Mouse (Mus musculus) stomach, embryonic 15.5 days (tissue): ENCODE data around the gene Fbln2. TPM values are rescaled to one million over a fixed set of nuclear protein-coding genes. Genes with fewer than 3 reads are reported as not detected.

Source experiments
- ATAC-seq: fragments of 200-750 bp; cut with Nextera tagmentation; 2 replicates; pipeline ENCODE4 v1.8.0; 2017; ENCODE audit warnings: low read depth, moderate number of reproducible peaks, moderate TSS enrichment; ENCODE audit not compliant: insufficient read depth, low FRiP score
- H3K27ac ChIP-seq: fragments of 300-500 bp; sonication (generic); 2 replicates; pipeline ENCODE4 v1.5.1; 2015; ENCODE audit warnings: mild to moderate bottlenecking, inconsistent platforms
- H3K27me3 ChIP-seq: fragments of 300-500 bp; sonication (generic); replicated peaks from 2 replicates; pipeline ENCODE4 v1.6.1; 2015; ENCODE audit warnings: inconsistent platforms
- H3K36me3 ChIP-seq: fragments of 300-500 bp; sonication (generic); 2 replicates; pipeline ENCODE4 v1.6.1; 2015; ENCODE audit warnings: inconsistent platforms
- H3K4me1 ChIP-seq: fragments of 300-500 bp; sonication (generic); 2 replicates; pipeline ENCODE4 v1.6.1; 2015; ENCODE audit warnings: inconsistent platforms
- H3K4me2 ChIP-seq: fragments of 300-500 bp; sonication (generic); 2 replicates; pipeline ENCODE4 v1.6.1; 2015; ENCODE audit warnings: mild to moderate bottlenecking, inconsistent platforms
- H3K4me3 ChIP-seq: fragments of 300-500 bp; sonication (generic); replicated peaks from 2 replicates; pipeline ENCODE4 v1.5.1; 2015; ENCODE audit warnings: inconsistent platforms
- H3K9ac ChIP-seq: fragments of 300-500 bp; sonication (generic); 2 replicates; pipeline ENCODE4 v1.6.1; 2015; ENCODE audit warnings: inconsistent platforms
- H3K9me3 ChIP-seq: fragments of 300-500 bp; sonication (generic); 2 replicates; pipeline ENCODE4 v1.6.1; 2016; ENCODE audit warnings: inconsistent platforms
- WGBS: fragments of 180-500 bp; shearing (Covaris S2); methylation state at CpG from one replicate; pipeline ENCODE4 v1.1.7; 2015; 5-methylcytosine and 5-hydroxymethylcytosine counted together
- polyA plus RNA-seq: library from polyadenylated mRNA; unstranded; fragments of >200 nt; fragmentation: Nextera tagmentation; extraction: Ambion mirVana; gene quantifications from 2 replicates; pipeline ENCODE4 v1.2.1, GENCODE M21; 2015

The Fbln2 gene
- polyA plus RNA-seq, 1 experiment from 2014 or later: 58.1 TPM

GRCm38 (mm10) chr6:91198456-91198855, 13.8 kb upstream of the Fbln2 start:
- H3K9ac ChIP-seq: no peak overlapping the region
- H3K9me3 ChIP-seq: no peaks in the 10 kb centered on the region
- 57% methylated on average over 2 of the region's 2 CpGs for WGBS
- H3K36me3 ChIP-seq: no peaks in the 10 kb centered on the region
- no peak overlapping the region for H3K4me2 ChIP-seq
- no peak overlapping the region for H3K27ac ChIP-seq
- ATAC-seq: no peak; the same call in 1 of the 2 replicates
- H3K4me3 ChIP-seq: no peak overlapping the region
- peaks cover 5% of the 10 kb centered on the region; the same call in 1 of the 2 replicates for H3K27me3 ChIP-seq
- H3K4me1 ChIP-seq: peaks cover 10% of the 10 kb centered on the region

- Histone ChIP-seq H3K27me3 (peaks cover 5% of the 10 kb centered on the region; the same call in 1 of the 2 replicates), H3K27ac (no peak overlapping the region), H3K4me3 (no peak overlapping the region), H3K4me1 (peaks cover 10% of the 10 kb centered on the region), H3K9me3 (no peaks in the 10 kb centered on the region), H3K36me3 (no peaks in the 10 kb centered on the region), H3K9ac (no peak overlapping the region), H3K4me2 (no peak overlapping the region)
- peak; percentile 47; the same call in 1 of the 2 replicates for ATAC-seq
- whole genome bisulfite sequencing: 46% methylated on average over 8 of the region's 8 CpGs
These were observed 11.6 kb upstream of the Fbln2 start for GRCm38 (mm10) chr6:91200429-91201188.

- Histone ChIP-seq H3K27me3 (peaks cover 5% of the 10 kb centered on the region), H3K4me2 (no peak overlapping the region), H3K9ac (no peak overlapping the region), H3K27ac (no peak overlapping the region), H3K4me1 (peaks cover 10% of the 10 kb centered on the region), H3K9me3 (no peaks in the 10 kb centered on the region), H3K4me3 (no peak overlapping the region), H3K36me3 (no peaks in the 10 kb centered on the region)
- ATAC-seq: no peak
- 66% methylated on average over 8 of the region's 8 CpGs for WGBS
These were observed 10.3 kb upstream of the Fbln2 start for GRCm38 (mm10) chr6:91201881-91202341.

- no peak for ATAC-seq
- H3K4me3 ChIP-seq: no peak overlapping the region
- no peaks in the 10 kb centered on the region; the same call in 1 of the 2 replicates for H3K27me3 ChIP-seq
- H3K4me1 ChIP-seq: peaks cover 10% of the 10 kb centered on the region
- H3K9ac ChIP-seq: no peak overlapping the region; the same call in 1 of the 2 replicates
- no peak overlapping the region for H3K4me2 ChIP-seq
- WGBS: 69% methylated on average over 4 of the region's 4 CpGs
- H3K9me3 ChIP-seq: no peaks in the 10 kb centered on the region
- H3K27ac ChIP-seq: no peak overlapping the region
- no peaks in the 10 kb centered on the region for H3K36me3 ChIP-seq
These were observed 9.7 kb upstream of the Fbln2 start for GRCm38 (mm10) chr6:91202571-91202970.

- 55% methylated on average over 3 of the region's 3 CpGs for WGBS
These were observed 6.9 kb upstream of the Fbln2 start for GRCm38 (mm10) chr6:91205346-91205745.

GRCm38 (mm10) chr6:91205791-91206190, 6.5 kb upstream of the Fbln2 start:
- 68% methylated on average over 5 of the region's 5 CpGs for WGBS
- Histone ChIP-seq H3K4me3 (no peak overlapping the region), H3K36me3 (no peaks in the 10 kb centered on the region), H3K4me1 (peaks cover 6% of the 10 kb centered on the region), H3K27me3 (no peaks in the 10 kb centered on the region; the same call in 1 of the 2 replicates), H3K9me3 (no peaks in the 10 kb centered on the region), H3K4me2 (no peak overlapping the region), H3K27ac (no peak overlapping the region; the same call in 1 of the 2 replicates), H3K9ac (no peak overlapping the region)
- ATAC-seq: no peak

More at GRCm38 (mm10) chr6:91205346-91205745, 6.9 kb upstream of the Fbln2 start:
- peaks cover 10% of the 10 kb centered on the region for H3K4me1 ChIP-seq
- no peaks in the 10 kb centered on the region; the same call in 1 of the 2 replicates for H3K27me3 ChIP-seq
- no peak overlapping the region for H3K4me2 ChIP-seq
- H3K27ac ChIP-seq: no peak overlapping the region
- ATAC-seq: no peak
- no peaks in the 10 kb centered on the region for H3K36me3 ChIP-seq
- H3K9me3 ChIP-seq: no peaks in the 10 kb centered on the region
- no peak overlapping the region for H3K9ac ChIP-seq
- H3K4me3 ChIP-seq: no peak overlapping the region

- Histone ChIP-seq H3K27ac (no peak overlapping the region), H3K4me3 (no peak overlapping the region)
These were observed 4.8 kb upstream of the Fbln2 start for GRCm38 (mm10) chr6:91207491-91207890.

GRCm38 (mm10) chr6:91209780-91210179, 2.5 kb upstream of the Fbln2 start:
- H3K27me3 ChIP-seq: peaks cover 4% of the 10 kb centered on the region; the same call in 1 of the 2 replicates
- 18% methylated on average over 2 of the region's 2 CpGs for WGBS
- no peaks in the 10 kb centered on the region for H3K9me3 ChIP-seq
- ATAC-seq: no peak
- no peak overlapping the region for H3K27ac ChIP-seq
- no peak overlapping the region for H3K4me3 ChIP-seq
- peaks cover 6% of the 10 kb centered on the region for H3K4me1 ChIP-seq
- no peak overlapping the region for H3K9ac ChIP-seq
- H3K4me2 ChIP-seq: no peak overlapping the region
- no peaks in the 10 kb centered on the region for H3K36me3 ChIP-seq

More at GRCm38 (mm10) chr6:91207491-91207890, 4.8 kb upstream of the Fbln2 start:
- no peaks in the 10 kb centered on the region for H3K9me3 ChIP-seq
- peaks cover 2% of the 10 kb centered on the region for H3K4me1 ChIP-seq
- H3K9ac ChIP-seq: no peak overlapping the region
- no peaks in the 10 kb centered on the region; the same call in 1 of the 2 replicates for H3K27me3 ChIP-seq
- no peaks in the 10 kb centered on the region for H3K36me3 ChIP-seq
- H3K4me2 ChIP-seq: no peak overlapping the region
- WGBS: 67% methylated on average over 3 of the region's 3 CpGs
- no peak for ATAC-seq

- H3K4me3 ChIP-seq: no peak overlapping the region
- no peak overlapping the region for H3K4me2 ChIP-seq
- WGBS: 28% methylated on average over 3 of the region's 3 CpGs
- no peaks in the 10 kb centered on the region for H3K36me3 ChIP-seq
- no peak overlapping the region for H3K27ac ChIP-seq
- H3K9ac ChIP-seq: no peak overlapping the region
- ATAC-seq: no peak; the same call in 1 of the 2 replicates
- H3K9me3 ChIP-seq: no peaks in the 10 kb centered on the region
- peaks cover 6% of the 10 kb centered on the region for H3K4me1 ChIP-seq
- H3K27me3 ChIP-seq: peaks cover 4% of the 10 kb centered on the region; the same call in 1 of the 2 replicates
These were observed 1.4 kb upstream of the Fbln2 start for GRCm38 (mm10) chr6:91210852-91211251.

- peak; percentile 58; the same call in 1 of the 2 replicates for ATAC-seq
- H3K4me1 ChIP-seq: peaks cover 6% of the 10 kb centered on the region
- 2% methylated on average over 29 of the region's 29 CpGs for WGBS
These were observed 316 bp downstream of the Fbln2 start for GRCm38 (mm10) chr6:91212571-91212970.

GRCm38 (mm10) chr6:91213287-91214218, 1.3 kb downstream of the Fbln2 start:
- Histone ChIP-seq H3K4me3 (peak overlapping the region; percentile 37; the same call in 1 of the 2 replicates), H3K4me1 (peaks cover 6% of the 10 kb centered on the region), H3K9me3 (no peaks in the 10 kb centered on the region), H3K27me3 (0 out of 2 replicates have a peak, but pooled peaks cover 4% of the 10 kb centered on the region), H3K36me3 (no peaks in the 10 kb centered on the region), H3K9ac (no peak overlapping the region), H3K27ac (no peak overlapping the region), H3K4me2 (peak overlapping the region; percentile 63)
- ATAC-seq: no peak
- WGBS: 60% methylated on average over 21 of the region's 21 CpGs

More at GRCm38 (mm10) chr6:91212571-91212970, 316 bp downstream of the Fbln2 start:
- Histone ChIP-seq H3K4me3 (peak overlapping the region; percentile 37), H3K27me3 (0 out of 2 replicates have a peak, but pooled peaks cover 4% of the 10 kb centered on the region), H3K9ac (peak overlapping the region; percentile 29; the same call in 1 of the 2 replicates), H3K36me3 (no peaks in the 10 kb centered on the region), H3K27ac (no peak overlapping the region), H3K4me2 (peak overlapping the region; percentile 63), H3K9me3 (no peaks in the 10 kb centered on the region)
